Comparison of ENCODE assay signal across 8 mouse cellular contexts in genomic region chr11:29692111-29692682, GRCm38 (mm10). TPM values are rescaled to one million over a fixed set of nuclear protein-coding genes. Genes with fewer than 3 reads are reported as not detected.
A peak's percentile ranks its signal among the peaks of the same experiment; 100 is the strongest.
DNase-seq lines count a peak whose midpoint lies in the region; ATAC-seq and TF ChIP-seq lines count a peak whose summit lies in the region.

No protein-coding gene starts in this region.

- H3K36me3 ChIP-seq in forebrain, embryonic 10.5 days (replicated peaks), result peaks cover 21% of the 10 kb centered on the region
- peaks cover 9% of the 10 kb centered on the region; the same call in 1 of the 2 replicates for H3K36me3 ChIP-seq in limb, embryonic 13.5 days
- H3K36me3 ChIP-seq in midbrain, postnatal 0 days (ENCODE audit: insufficient read depth, low read length), result no peaks in the 10 kb centered on the region

- peak; percentile 8 for DNase-seq in kidney, adult 11 months
- no peak for DNase-seq in kidney, adult 9 months
- DNase-seq in adrenal gland, adult 2 months, result peak; percentile 86
- DNase-seq in forebrain, embryonic 10.5 days (ENCODE audit: extremely low spot score, low spot score), result peak; percentile 21
- DNase-seq in heart, postnatal 36 days, result peak; percentile 10 to 39
- no peak for DNase-seq in midbrain, postnatal 0 days (ENCODE audit: low spot score)

- H3K27ac ChIP-seq in forebrain, embryonic 10.5 days, result peak overlapping the region; percentile 99
- H3K27ac ChIP-seq in limb, embryonic 13.5 days, result peak overlapping the region; percentile 81
- no peak overlapping the region for H3K27ac ChIP-seq in midbrain, postnatal 0 days (ENCODE audit: low read depth, low read length)

- peak; percentile 13; the same call in 1 of the 2 replicates for ATAC-seq in limb, embryonic 13.5 days (ENCODE audit: low FRiP score, low read depth)
- no peak for ATAC-seq in midbrain, postnatal 0 days (ENCODE audit: low FRiP score)
- ATAC-seq in inflammation-experienced regulatory T-cells, adult 6 months, result no peak

- 24% methylated on average over 12 of the region's 12 CpGs for WGBS in forebrain, embryonic 10.5 days
- 12% methylated on average over 12 of the region's 12 CpGs for WGBS in limb, embryonic 13.5 days
- WGBS in midbrain, postnatal 0 days, result 32% methylated on average over 12 of the region's 12 CpGs

- H3K4me1 ChIP-seq in forebrain, embryonic 10.5 days, result peaks cover 19% of the 10 kb centered on the region
- peaks cover 6% of the 10 kb centered on the region for H3K4me1 ChIP-seq in limb, embryonic 13.5 days
- peaks cover 3% of the 10 kb centered on the region; the same call in 1 of the 2 replicates for H3K4me1 ChIP-seq in midbrain, postnatal 0 days (ENCODE audit: insufficient read depth, low read length)

- no peak overlapping the region for H3K9ac ChIP-seq in limb, embryonic 13.5 days
- no peak overlapping the region for H3K9ac ChIP-seq in midbrain, postnatal 0 days (replicated peaks; ENCODE audit: low read length, poor library complexity, severe bottlenecking)

- intact Hi-C loops in heart, postnatal 36 days (cut with DNase I), result loop anchor here (1.0 to 10.0 kb wide), 3 partner anchors 113 to 317 kb away; partner anchors contain the start of genes Ccdc88a and Clhc1

- no peaks in the 10 kb centered on the region for H3K27me3 ChIP-seq in forebrain, embryonic 10.5 days (ENCODE audit: poor library complexity, severe bottlenecking)
- H3K27me3 ChIP-seq in limb, embryonic 13.5 days, result no peaks in the 10 kb centered on the region
- H3K27me3 ChIP-seq in midbrain, postnatal 0 days (ENCODE audit: insufficient read depth, low read length), result no peaks in the 10 kb centered on the region

- H3K4me3 ChIP-seq in forebrain, embryonic 10.5 days, result peak overlapping the region; percentile 97
- H3K4me3 ChIP-seq in limb, embryonic 13.5 days, result peak overlapping the region; percentile 15
- H3K4me3 ChIP-seq in midbrain, postnatal 0 days (ENCODE audit: low read depth, low read length), result peak overlapping the region; percentile 98

- TF ChIP-seq CTCF in midbrain, postnatal 0 days (IDR thresholded peaks at IDR 0.05), result peak; percentile 69

- H3K4me2 ChIP-seq in limb, embryonic 13.5 days (replicated peaks), result peak overlapping the region; percentile 46
- H3K4me2 ChIP-seq in midbrain, postnatal 0 days (ENCODE audit: low read depth, low read length, poor library complexity, severe bottlenecking), result peak overlapping the region; percentile 36

- H3K9me3 ChIP-seq in forebrain, embryonic 10.5 days, result no peaks in the 10 kb centered on the region
- H3K9me3 ChIP-seq in limb, embryonic 13.5 days, result no peaks in the 10 kb centered on the region
- no peaks in the 10 kb centered on the region for H3K9me3 ChIP-seq in midbrain, postnatal 0 days (ENCODE audit: low read length)

RNA-seq across cellular contexts. Expression of gene Rtn4, which starts 0.6 kb away (rescaled TPM):
- 100 to 1,000 TPM; 354 to 360 TPM for total RNA-seq in adrenal gland, adult 2 months (2021)
- polyA plus RNA-seq in adrenal gland, adult 2 months (2012; rRNA removed), result 271 and 284 TPM in 2 replicates
- polyA plus RNA-seq in forebrain, embryonic 10.5 days (2016; fragmentation: Nextera tagmentation; extraction: Ambion mirVana), result 58.6 and 63.4 TPM in 2 replicates
- 10 to 100 TPM; 91.7 to 95.2 TPM for total RNA-seq in heart, postnatal 36 days (2021)
- polyA plus RNA-seq in limb, embryonic 13.5 days (2015; fragmentation: Nextera tagmentation; extraction: Ambion mirVana), result 61.3 and 65.0 TPM in 2 replicates
- total RNA-seq in midbrain, postnatal 0 days (2014; rRNA removed), result 322 and 368 TPM in 2 replicates
- polyA plus RNA-seq in midbrain, postnatal 0 days (2015; fragmentation: Nextera tagmentation; extraction: Ambion mirVana), result 144 and 153 TPM in 2 replicates
- 10 to 100 TPM; 16.3 to 26.1 (median 25.6) TPM for polyA plus RNA-seq in inflammation-experienced regulatory T-cells, adult 6 months (2017; shearing (Covaris generic))

Comparison
In these comparisons a context has a peak if more than half of its experiments do, and no peak if none do; other contexts are left out.
1. DNase-seq: peak in kidney, adult 11 months (single experiment), adrenal gland, adult 2 months (single experiment), forebrain, embryonic 10.5 days (single experiment) and heart, postnatal 36 days (2 of 2); none in kidney, adult 9 months (single experiment) and midbrain, postnatal 0 days (single experiment).
2. H3K4me3 ChIP-seq: peak in every context shown above with its lines; median percentile 98 in midbrain, postnatal 0 days; 97 in forebrain, embryonic 10.5 days; 15 in limb, embryonic 13.5 days.